Mouse (Mus musculus) forebrain, embryonic 13.5 days (tissue): ENCODE measurements around the gene Chst11. TPM values are rescaled to one million over a fixed set of nuclear protein-coding genes. Genes with fewer than 3 reads are reported as not detected.

Source experiments
- ATAC-seq: fragments of 200-750 bp; cut with Nextera tagmentation; 2 replicates; pipeline ENCODE4 v1.8.0; 2017
- H3K27ac ChIP-seq: fragments of 300-500 bp; sonication (generic); 2 replicates; pipeline ENCODE4 v1.5.1; 2015; ENCODE audit warnings: inconsistent platforms, mild to moderate bottlenecking, moderate library complexity
- H3K27me3 ChIP-seq: fragments of 300-500 bp; sonication (generic); 2 replicates; pipeline ENCODE4 v1.6.1; 2015; ENCODE audit warnings: mild to moderate bottlenecking, inconsistent platforms
- H3K36me3 ChIP-seq: fragments of 300-500 bp; sonication (generic); 2 replicates; pipeline ENCODE4 v1.6.1; 2015; ENCODE audit warnings: mild to moderate bottlenecking, inconsistent platforms; ENCODE audit not compliant: poor library complexity, severe bottlenecking
- H3K4me1 ChIP-seq: fragments of 300-500 bp; sonication (generic); 2 replicates; pipeline ENCODE4 v1.6.1; 2015; ENCODE audit warnings: inconsistent platforms
- H3K4me2 ChIP-seq: fragments of 300-500 bp; sonication (generic); 2 replicates; pipeline ENCODE4 v1.6.1; 2015; ENCODE audit warnings: inconsistent platforms, mild to moderate bottlenecking, moderate library complexity
- H3K4me3 ChIP-seq: fragments of 300-500 bp; sonication (generic); 2 replicates; pipeline ENCODE4 v1.5.1; 2015; ENCODE audit warnings: mild to moderate bottlenecking, inconsistent platforms
- H3K9ac ChIP-seq: fragments of 300-500 bp; sonication (generic); 2 replicates; pipeline ENCODE4 v1.6.1; 2015; ENCODE audit warnings: mild to moderate bottlenecking, inconsistent platforms
- H3K9me3 ChIP-seq: fragments of 300-500 bp; sonication (generic); replicated peaks from 2 replicates; pipeline ENCODE4 v1.6.1; 2016; ENCODE audit warnings: inconsistent platforms
- WGBS: fragments of 180-500 bp; shearing (Covaris S2); methylation state at CpG from one replicate; pipeline ENCODE4 v1.1.7; 2015; 5-methylcytosine and 5-hydroxymethylcytosine counted together
- polyA plus RNA-seq: library from polyadenylated mRNA; unstranded; fragments of >200 nt; fragmentation: Nextera tagmentation; extraction: Ambion mirVana; gene quantifications from 2 replicates; pipeline ENCODE4 v1.2.1, GENCODE M21; 2015

Gene Chst11
- polyA plus RNA-seq, 1 experiment from 2014 or later: 2.1 TPM

GRCm38 (mm10) chr10:83219729-83220128 lies 234.4 kb downstream of the Chst11 start:
- Histone ChIP-seq H3K4me1 (no peaks in the 10 kb centered on the region), H3K27me3 (no peaks in the 10 kb centered on the region), H3K4me2 (no peak overlapping the region), H3K27ac (no peak overlapping the region), H3K9ac (no peak overlapping the region), H3K4me3 (no peak overlapping the region), H3K36me3 (no peaks in the 10 kb centered on the region), H3K9me3 (no peaks in the 10 kb centered on the region)
- peak; percentile 66; the same call in 1 of the 2 replicates for ATAC-seq
- WGBS: 27% methylated on average over 12 of the region's 12 CpGs

GRCm38 (mm10) chr10:83220217-83220616 lies 234.9 kb downstream of the Chst11 start:
- Histone ChIP-seq H3K36me3 (no peaks in the 10 kb centered on the region), H3K4me1 (no peaks in the 10 kb centered on the region), H3K9me3 (no peaks in the 10 kb centered on the region), H3K4me2 (no peak overlapping the region), H3K27ac (no peak overlapping the region), H3K27me3 (no peaks in the 10 kb centered on the region), H3K4me3 (no peak overlapping the region), H3K9ac (no peak overlapping the region)
- WGBS: 67% methylated on average over 10 of the region's 10 CpGs
- ATAC-seq: peak; percentile 51; the same call in 1 of the 2 replicates

GRCm38 (mm10) chr10:83220847-83221246 lies 235.5 kb downstream of the Chst11 start:
- WGBS: 91% methylated on average over 3 of the region's 3 CpGs

DNA sequence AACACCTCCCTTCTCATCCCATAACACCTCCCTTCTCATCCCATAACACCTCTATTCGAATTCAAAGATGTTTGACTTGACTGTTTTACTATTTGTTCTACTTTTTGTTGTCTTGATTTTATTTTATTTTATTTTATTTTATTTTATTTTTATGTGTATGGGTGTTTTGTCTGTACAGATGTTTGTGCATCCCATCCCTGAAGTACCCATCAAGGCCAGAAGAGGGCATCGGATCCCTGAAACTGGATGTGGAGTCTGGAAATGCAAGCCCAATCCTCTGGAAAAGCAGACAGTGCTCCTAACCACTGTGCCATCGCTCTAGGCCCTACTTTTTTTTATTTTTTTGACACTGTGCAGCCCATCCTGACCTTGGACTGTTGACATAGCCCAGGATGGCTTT lies 239.7 kb downstream of the Chst11 start:
- no peaks in the 10 kb centered on the region for H3K27me3 ChIP-seq
- WGBS: 36% methylated on average over 3 of the region's 3 CpGs
- no peak overlapping the region for H3K9ac ChIP-seq
- H3K9me3 ChIP-seq: no peaks in the 10 kb centered on the region
- no peak for ATAC-seq
- no peaks in the 10 kb centered on the region for H3K4me1 ChIP-seq
- no peak overlapping the region for H3K4me3 ChIP-seq
- H3K27ac ChIP-seq: no peak overlapping the region
- no peak overlapping the region for H3K4me2 ChIP-seq
- H3K36me3 ChIP-seq: no peaks in the 10 kb centered on the region

More at GRCm38 (mm10) chr10:83220847-83221246, 235.5 kb downstream of the Chst11 start:
- no peaks in the 10 kb centered on the region for H3K9me3 ChIP-seq
- H3K4me1 ChIP-seq: no peaks in the 10 kb centered on the region
- H3K4me3 ChIP-seq: no peak overlapping the region
- H3K4me2 ChIP-seq: no peak overlapping the region
- no peak overlapping the region for H3K9ac ChIP-seq
- no peaks in the 10 kb centered on the region for H3K27me3 ChIP-seq
- no peaks in the 10 kb centered on the region for H3K36me3 ChIP-seq
- ATAC-seq: no peak
- no peak overlapping the region for H3K27ac ChIP-seq

DNA sequence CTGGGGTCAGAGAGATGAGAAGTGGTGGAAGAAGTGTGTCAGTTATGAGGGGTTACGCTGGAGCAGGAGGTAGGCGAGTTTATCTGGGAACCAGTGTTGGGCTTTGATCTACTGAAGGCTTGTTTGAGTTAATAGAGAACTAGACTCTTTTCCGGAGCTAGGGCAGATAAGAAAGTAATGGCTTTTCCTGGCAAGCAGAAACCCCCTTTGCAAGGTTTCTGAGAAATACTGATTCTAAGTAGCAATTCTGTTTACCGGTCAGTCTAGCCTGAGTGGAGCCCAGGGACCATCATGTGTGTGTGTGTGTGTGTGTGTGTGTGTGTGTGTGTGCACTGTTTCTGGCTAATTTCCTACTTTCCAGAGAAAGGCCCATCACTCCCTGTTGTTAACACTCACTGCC lies 243.3 kb downstream of the Chst11 start:
- Histone ChIP-seq H3K4me1 (no peaks in the 10 kb centered on the region), H3K9ac (no peak overlapping the region), H3K9me3 (no peaks in the 10 kb centered on the region), H3K4me2 (no peak overlapping the region), H3K27me3 (no peaks in the 10 kb centered on the region), H3K27ac (no peak overlapping the region), H3K4me3 (no peak overlapping the region), H3K36me3 (no peaks in the 10 kb centered on the region)
- 90% methylated on average over 4 of the region's 4 CpGs for WGBS
- ATAC-seq: no peak

GRCm38 (mm10) chr10:83233967-83234366 lies 248.7 kb downstream of the Chst11 start:
- Histone ChIP-seq H3K4me1 (no peaks in the 10 kb centered on the region), H3K4me2 (no peak overlapping the region), H3K4me3 (no peak overlapping the region), H3K36me3 (no peaks in the 10 kb centered on the region), H3K9me3 (no peaks in the 10 kb centered on the region), H3K27me3 (no peaks in the 10 kb centered on the region), H3K9ac (no peak overlapping the region), H3K27ac (no peak overlapping the region)
- ATAC-seq: no peak
- 96% methylated on average over 3 of the region's 3 CpGs for WGBS

DNA sequence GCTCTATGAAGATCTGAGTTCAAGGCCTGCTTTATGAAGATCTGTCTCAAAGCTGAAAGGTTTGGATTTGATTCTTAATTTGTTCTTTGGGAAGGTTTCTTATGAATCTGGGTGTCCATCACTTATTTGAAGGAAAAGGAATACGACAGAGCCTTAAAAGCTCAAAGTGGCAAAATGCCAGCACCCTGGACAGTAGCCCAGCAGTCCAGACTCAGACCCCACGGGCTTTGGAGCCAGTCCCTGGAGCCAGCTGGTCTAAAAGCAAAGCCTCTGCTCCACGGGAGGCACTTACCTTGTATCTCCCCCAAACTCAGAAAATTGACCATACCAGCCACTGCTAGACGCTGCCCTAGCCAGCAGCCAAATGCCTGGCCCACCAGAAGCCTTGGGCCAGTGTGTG lies 249.1 kb downstream of the Chst11 start:
- no peaks in the 10 kb centered on the region for H3K4me1 ChIP-seq
- no peak for ATAC-seq
- WGBS: 62% methylated on average over 4 of the region's 4 CpGs
- no peak overlapping the region for H3K4me2 ChIP-seq
- H3K9ac ChIP-seq: no peak overlapping the region
- H3K27me3 ChIP-seq: no peaks in the 10 kb centered on the region
- H3K9me3 ChIP-seq: no peaks in the 10 kb centered on the region
- no peaks in the 10 kb centered on the region for H3K36me3 ChIP-seq
- no peak overlapping the region for H3K27ac ChIP-seq
- H3K4me3 ChIP-seq: no peak overlapping the region

DNA sequence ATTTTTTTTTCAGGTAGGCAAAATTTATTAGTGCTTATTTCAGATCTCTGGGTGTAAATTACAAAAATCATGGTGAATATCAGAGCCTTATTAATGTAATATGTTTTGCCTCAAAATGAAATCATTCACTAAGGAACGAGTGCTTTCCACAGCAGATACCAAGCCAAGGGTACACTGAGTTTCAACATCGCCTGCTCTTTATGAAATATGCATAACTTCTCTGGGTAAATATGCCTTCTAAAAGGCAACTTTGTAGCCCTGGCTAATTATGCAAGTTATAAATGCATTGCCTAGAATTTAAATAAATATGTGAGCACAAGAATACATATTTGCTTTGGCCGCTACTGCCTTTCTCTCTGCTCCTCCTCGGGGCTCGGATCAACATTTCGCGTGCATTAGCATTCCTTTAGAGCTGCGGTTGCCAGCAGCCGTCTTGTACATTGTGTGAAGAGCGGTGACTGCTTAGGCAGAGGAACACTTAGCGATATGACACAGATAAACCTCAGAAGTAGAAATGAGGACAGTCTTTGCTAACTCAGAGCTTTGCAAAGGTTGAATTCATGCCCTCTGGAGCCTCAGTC lies 256.9 kb downstream of the Chst11 start:
- Histone ChIP-seq H3K4me2 (no peak overlapping the region), H3K27ac (no peak overlapping the region; the same call in 1 of the 2 replicates), H3K4me3 (no peak overlapping the region), H3K9me3 (no peaks in the 10 kb centered on the region), H3K27me3 (no peaks in the 10 kb centered on the region), H3K9ac (no peak overlapping the region), H3K36me3 (no peaks in the 10 kb centered on the region), H3K4me1 (no peaks in the 10 kb centered on the region)
- 46% methylated on average over 11 of the region's 11 CpGs for WGBS
- ATAC-seq: no peak

DNA sequence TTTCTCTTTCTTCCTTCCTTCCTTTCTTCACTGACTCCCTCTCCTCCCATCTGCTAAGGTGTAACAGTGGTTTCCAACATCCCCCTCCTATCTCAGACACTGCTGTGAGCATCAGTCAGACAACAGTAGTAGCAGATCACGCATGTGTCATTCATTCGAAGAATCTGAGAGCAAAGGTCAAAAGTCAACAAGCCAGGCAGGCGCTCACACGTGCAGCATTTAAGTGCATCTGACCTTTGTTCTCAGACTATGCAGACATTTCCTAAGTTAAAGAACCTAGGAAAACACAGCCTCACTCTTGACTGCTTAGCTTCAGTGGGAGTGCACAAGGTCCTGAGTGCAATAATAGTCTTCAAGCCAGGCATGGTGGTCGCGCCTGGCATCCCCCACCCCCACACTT lies 258.8 kb downstream of the Chst11 start:
- Histone ChIP-seq H3K9ac (no peak overlapping the region), H3K4me2 (no peak overlapping the region), H3K9me3 (no peaks in the 10 kb centered on the region), H3K27me3 (no peaks in the 10 kb centered on the region), H3K27ac (no peak overlapping the region), H3K36me3 (no peaks in the 10 kb centered on the region), H3K4me1 (no peaks in the 10 kb centered on the region), H3K4me3 (no peak overlapping the region)
- ATAC-seq: no peak
- WGBS: 88% methylated on average over 6 of the region's 6 CpGs

Other genes starting within 250 kb of the Chst11 start
- 65.3 and 68.9 TPM in 2 replicates for gene Nfyb, start 221.4 kb upstream of the Chst11 start, polyA plus RNA-seq
- gene Txnrd1, start 151.5 kb upstream of the Chst11 start, polyA plus RNA-seq: 154 and 158 TPM in 2 replicates
- 0.46 and 0.62 TPM in 2 replicates for gene Eid3, start 118.9 kb upstream of the Chst11 start, polyA plus RNA-seq